ENCODE assay signal across 17 mouse cellular contexts in genomic region chr2:136801102-136801501, GRCm38 (mm10).
A peak's percentile ranks its signal among the peaks of the same experiment; 100 is the strongest.
DNase-seq lines count a peak whose midpoint lies in the region; TF ChIP-seq lines count a peak whose summit lies in the region.
"Had no signal": no experiment of that assay in that cellular context is flagged by ENCODE, and none has a peak within 500 bp of the region (broad histone marks: within the 10 kb centered on the region; RNA-seq: fewer than 3 reads in every experiment).

No protein-coding gene starts in this region.

- peak in 1 of 2 experiments; percentile 42 for DNase-seq in layer of hippocampus, adult 2 months (ENCODE audit: low spot score in 2 of 2)
- DNase-seq in layer of hippocampus, adult 8-10 months (ENCODE audit: low spot score in 2 of 2) = no peak
- DNase-seq in left cerebral cortex, adult 2 months (ENCODE audit: extremely low spot score in 1 of 2, low spot score in 2 of 2) = no peak
- DNase-seq in left cerebral cortex, adult 9 months (ENCODE audit: low spot score in 2 of 2) = no peak
- DNase-seq in limb, embryonic 10.5 days (ENCODE audit: low spot score) = no peak
- DNase-seq: adrenal gland, adult 8-10 months; adrenal gland, postnatal 14 days; adrenal gland, postnatal 36 days; cerebellum, adult 11-12 months; cerebellum, adult 2 months; cerebellum, adult 9-10 months; cerebellum, postnatal 10 days; cerebellum, postnatal 25 days had no signal

- intact Hi-C loops in left cerebral cortex, adult 2 months (cut with DNase I) = loop anchor here (10.0 kb wide), 1 partner anchor 126 kb away; no protein-coding TSS in a partner anchor

- no peak overlapping the region for H3K4me3 ChIP-seq in layer of hippocampus, adult 2 months
- no peak overlapping the region for H3K4me3 ChIP-seq in left cerebral cortex, adult 2 months
- no peak overlapping the region for H3K4me3 ChIP-seq in limb, embryonic 10.5 days
- H3K4me3 ChIP-seq: embryonic facial prominence, embryonic 10.5 days; embryonic facial prominence, embryonic 12.5 days; forebrain, embryonic 13.5 days; forebrain, embryonic 15.5 days had no signal

- H3K4me1 ChIP-seq in limb, embryonic 10.5 days = no peaks in the 10 kb centered on the region
- H3K4me1 ChIP-seq: embryonic facial prominence, embryonic 10.5 days; embryonic facial prominence, embryonic 12.5 days; forebrain, embryonic 13.5 days; forebrain, embryonic 15.5 days had no signal

- H3K9me3 ChIP-seq in limb, embryonic 10.5 days (replicated peaks) = no peaks in the 10 kb centered on the region
- H3K9me3 ChIP-seq: embryonic facial prominence, embryonic 10.5 days; embryonic facial prominence, embryonic 12.5 days; forebrain, embryonic 13.5 days; forebrain, embryonic 15.5 days had no signal

- TF ChIP-seq CTCF in layer of hippocampus, adult 2 months (conservative IDR thresholded peaks at IDR 0.05) = no peak
- TF ChIP-seq CTCF in left cerebral cortex, adult 2 months (IDR thresholded peaks at IDR 0.05) = no peak

- no peaks in the 10 kb centered on the region for H3K27me3 ChIP-seq in limb, embryonic 10.5 days (ENCODE audit: low read depth, poor library complexity, severe bottlenecking)
- H3K27me3 ChIP-seq: embryonic facial prominence, embryonic 12.5 days; forebrain, embryonic 13.5 days; forebrain, embryonic 15.5 days had no signal

- peak overlapping the region; percentile 72 for H3K27ac ChIP-seq in layer of hippocampus, adult 2 months
- H3K27ac ChIP-seq in left cerebral cortex, adult 2 months = peak overlapping the region; percentile 44; the same call in 1 of the 2 replicates
- no peak overlapping the region for H3K27ac ChIP-seq in limb, embryonic 10.5 days
- H3K27ac ChIP-seq: embryonic facial prominence, embryonic 10.5 days; embryonic facial prominence, embryonic 12.5 days; forebrain, embryonic 13.5 days; forebrain, embryonic 15.5 days had no signal

- H3K36me3 ChIP-seq in limb, embryonic 10.5 days = no peaks in the 10 kb centered on the region
- H3K36me3 ChIP-seq: embryonic facial prominence, embryonic 10.5 days; embryonic facial prominence, embryonic 12.5 days; forebrain, embryonic 15.5 days had no signal
